Mouse (Mus musculus) forebrain, embryonic 11.5 days (tissue): ENCODE data around the gene Dnaaf2. TPM values are rescaled to one million over a fixed set of nuclear protein-coding genes. Genes with fewer than 3 reads are reported as not detected.
"Not testable (repeated sequence)": the region's sequence is repeated elsewhere in the genome, so short reads cannot be mapped to it uniquely, and the experiment has no call there.

ENCODE experiments used
- ATAC-seq: fragments of 200-750 bp; cut with Nextera tagmentation; replicated peaks from 2 replicates; pipeline ENCODE4 v1.8.0; 2017; ENCODE audit warnings: moderate TSS enrichment; ENCODE audit not compliant: low FRiP score
- DNase-seq: peaks from one replicate; pipeline ENCODE4 v3.0.0-alpha.2; 2017; ENCODE audit warnings: low spot score
- H3K27ac ChIP-seq: fragments of 300-500 bp; sonication (generic); 2 replicates; pipeline ENCODE4 v1.5.1; 2014; ENCODE audit warnings: low read depth, low read length
- H3K27me3 ChIP-seq: fragments of 300-500 bp; sonication (generic); 2 replicates; pipeline ENCODE4 v1.6.1; 2014; ENCODE audit warnings: mild to moderate bottlenecking, low read length, mixed read lengths; ENCODE audit not compliant: control insufficient read depth, insufficient read depth
- H3K36me3 ChIP-seq: fragments of 300-500 bp; sonication (generic); 2 replicates; pipeline ENCODE4 v1.6.1; 2014; ENCODE audit warnings: mild to moderate bottlenecking, low read length, moderate library complexity, mixed read lengths; ENCODE audit not compliant: control insufficient read depth, insufficient read depth
- H3K4me1 ChIP-seq: fragments of 300-500 bp; sonication (generic); replicated peaks from 2 replicates; pipeline ENCODE4 v1.6.1; 2014; ENCODE audit warnings: low read length, mixed read lengths; ENCODE audit not compliant: control insufficient read depth, insufficient read depth
- H3K4me2 ChIP-seq: fragments of 300-500 bp; sonication (generic); 2 replicates; pipeline ENCODE4 v1.6.1; 2014; ENCODE audit warnings: low read depth, mild to moderate bottlenecking, low read length, moderate library complexity, mixed read lengths; ENCODE audit not compliant: severe bottlenecking
- H3K4me3 ChIP-seq: fragments of 300-500 bp; sonication (generic); 2 replicates; pipeline ENCODE4 v1.5.1; 2014; ENCODE audit warnings: low read depth, low read length
- H3K9ac ChIP-seq: fragments of 300-500 bp; sonication (generic); 2 replicates; pipeline ENCODE4 v1.6.1; 2014; ENCODE audit warnings: low read length
- H3K9me3 ChIP-seq: fragments of 300-500 bp; sonication (generic); 2 replicates; pipeline ENCODE4 v1.6.1; 2016; ENCODE audit warnings: low read length, mixed read lengths; ENCODE audit not compliant: control insufficient read depth
- WGBS: fragments of 180-500 bp; shearing (Covaris S2); extraction: QIAGEN DNeasy Blood & Tissue Kit; methylation state at CpG from one replicate; pipeline ENCODE4 v1.1.7; 2014; 5-methylcytosine and 5-hydroxymethylcytosine counted together
- polyA plus RNA-seq: library from polyadenylated mRNA; unstranded; fragments of >200 nt; fragmentation: Nextera tagmentation; extraction: Ambion mirVana; gene quantifications from 2 replicates; pipeline ENCODE4 v1.2.1, GENCODE M21; 2014

Gene Dnaaf2
- polyA plus RNA-seq, 1 experiment from 2014 or later = 20.0 TPM

- H3K4me1 ChIP-seq, H3K27me3 ChIP-seq, H3K27ac ChIP-seq, H3K9me3 ChIP-seq, H3K9ac ChIP-seq, H3K36me3 ChIP-seq, DNase-seq, H3K4me3 ChIP-seq, H3K4me2 ChIP-seq, ATAC-seq: not testable (repeated sequence)
- WGBS = 83% methylated on average over 2 of the region's 2 CpGs
Measured at GRCm38 (mm10) chr12:69160677-69161076, 37.6 kb downstream of the Dnaaf2 start.

DNA sequence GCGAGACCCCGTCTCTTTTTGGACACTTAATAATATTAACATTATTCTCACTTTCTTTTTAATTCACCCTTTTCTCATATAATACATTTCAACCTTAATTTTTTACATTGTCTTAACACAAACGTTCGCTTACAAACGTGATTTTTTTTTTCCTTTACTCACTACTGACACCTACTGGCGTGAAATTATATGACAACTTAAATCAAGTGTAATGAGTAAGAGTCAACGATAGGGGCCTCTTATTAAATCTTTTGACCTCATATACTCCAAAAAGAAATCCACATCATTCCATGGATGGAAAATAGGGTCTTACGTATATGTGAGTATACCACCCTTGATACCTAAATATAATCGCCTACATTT lies 38.7 kb downstream of the Dnaaf2 start:
- Histone ChIP-seq H3K36me3 (peaks cover 9% of the 10 kb centered on the region; the same call in 1 of the 2 replicates), H3K9me3 (no peaks in the 10 kb centered on the region), H3K4me3 (no peak overlapping the region), H3K4me2 (0 out of 2 replicates have a peak overlapping the region, but pooled peaks have one; percentile 18), H3K27me3 (no peaks in the 10 kb centered on the region), H3K4me1 (no peaks in the 10 kb centered on the region; the same call in 1 of the 2 replicates), H3K27ac (no peak overlapping the region), H3K9ac (no peak overlapping the region)
- peak; percentile 8; the same call in 1 of the 2 replicates for ATAC-seq
- 6% methylated on average over 9 of the region's 9 CpGs for WGBS
- no peak for DNase-seq

GRCm38 (mm10) chr12:69158765-69159577 lies 39.3 kb downstream of the Dnaaf2 start, which contains the start of gene Rps29:
TSS of gene Rps29 (minus strand) at chr12:69159186.
- not testable (repeated sequence) for H3K4me1 ChIP-seq, H3K9me3 ChIP-seq, H3K27me3 ChIP-seq, H3K36me3 ChIP-seq
- under 1% methylated on average over 56 of the region's 68 CpGs for WGBS
- H3K4me2 ChIP-seq = peak within 1 kb of the TSS; percentile 50
- H3K27ac ChIP-seq = peak within 1 kb of the TSS; percentile 90
- H3K9ac ChIP-seq = peak within 1 kb of the TSS; percentile 88
- peak; percentile 99 for DNase-seq
- ATAC-seq = peak; percentile 99
- H3K4me3 ChIP-seq = peak within 1 kb of the TSS; percentile 69

- H3K27ac ChIP-seq = peak overlapping the region; percentile 90
- H3K4me1 ChIP-seq = no peaks in the 10 kb centered on the region; the same call in 1 of the 2 replicates
- 1% methylated on average over 19 of the region's 19 CpGs for WGBS
- H3K9me3 ChIP-seq = no peaks in the 10 kb centered on the region
- peak overlapping the region; percentile 88 for H3K9ac ChIP-seq
- ATAC-seq = no peak
- no peak for DNase-seq
- no peaks in the 10 kb centered on the region for H3K27me3 ChIP-seq
- peak overlapping the region; percentile 50 for H3K4me2 ChIP-seq
- H3K36me3 ChIP-seq = peaks cover 9% of the 10 kb centered on the region; the same call in 1 of the 2 replicates
- peak overlapping the region; percentile 69 for H3K4me3 ChIP-seq
Measured at GRCm38 (mm10) chr12:69158366-69158764, 39.9 kb downstream of the Dnaaf2 start.

- H3K4me2 ChIP-seq = no peak overlapping the region
- no peak overlapping the region for H3K27ac ChIP-seq
- H3K36me3 ChIP-seq = peaks cover 9% of the 10 kb centered on the region; the same call in 1 of the 2 replicates
- H3K4me3 ChIP-seq = no peak overlapping the region
- no peak overlapping the region for H3K9ac ChIP-seq
- ATAC-seq = no peak
- H3K27me3 ChIP-seq = no peaks in the 10 kb centered on the region
- H3K9me3 ChIP-seq = no peaks in the 10 kb centered on the region
- no peaks in the 10 kb centered on the region; the same call in 1 of the 2 replicates for H3K4me1 ChIP-seq
- WGBS = 100% methylated on average over 2 of the region's 2 CpGs
- DNase-seq = no peak
Measured at GRCm38 (mm10) chr12:69157107-69157506, 41.1 kb downstream of the Dnaaf2 start.

DNA sequence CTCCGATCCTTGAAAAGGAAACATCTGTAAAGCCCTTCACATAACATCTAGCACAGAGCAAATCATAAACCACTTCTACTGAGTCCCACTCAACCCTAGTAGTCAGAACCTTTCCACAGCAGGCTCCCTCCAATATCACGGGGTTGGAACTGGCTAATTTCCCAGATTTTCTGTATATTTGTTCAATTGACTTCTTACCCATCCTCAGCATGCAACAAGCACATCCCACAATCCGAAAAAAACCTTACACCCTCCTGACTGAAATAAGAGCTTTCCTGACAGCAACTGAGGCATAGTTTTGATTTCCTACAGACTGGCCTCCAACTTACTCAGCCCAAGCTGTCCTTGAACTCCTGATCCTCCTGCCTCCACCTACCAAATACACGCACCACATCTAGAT lies 41.8 kb downstream of the Dnaaf2 start:
- Histone ChIP-seq H3K4me3 (no peak overlapping the region), H3K4me2 (no peak overlapping the region), H3K4me1 (no peaks in the 10 kb centered on the region; the same call in 1 of the 2 replicates), H3K9me3 (no peaks in the 10 kb centered on the region), H3K9ac (no peak overlapping the region), H3K36me3 (peaks cover 9% of the 10 kb centered on the region; the same call in 1 of the 2 replicates), H3K27me3 (no peaks in the 10 kb centered on the region), H3K27ac (no peak overlapping the region)
- DNase-seq = no peak
- no peak for ATAC-seq
- WGBS = 89% methylated on average over 4 of the region's 4 CpGs

GRCm38 (mm10) chr12:69155923-69156322 lies 42.3 kb downstream of the Dnaaf2 start:
- 83% methylated on average over 2 of the region's 2 CpGs for WGBS
- H3K27ac ChIP-seq = no peak overlapping the region
- DNase-seq (no peak), ATAC-seq (no peak)
- no peaks in the 10 kb centered on the region for H3K9me3 ChIP-seq
- no peaks in the 10 kb centered on the region for H3K27me3 ChIP-seq
- no peak overlapping the region for H3K4me3 ChIP-seq
- no peak overlapping the region for H3K9ac ChIP-seq
- no peaks in the 10 kb centered on the region; the same call in 1 of the 2 replicates for H3K4me1 ChIP-seq
- peaks cover 9% of the 10 kb centered on the region; the same call in 1 of the 2 replicates for H3K36me3 ChIP-seq
- H3K4me2 ChIP-seq = no peak overlapping the region

GRCm38 (mm10) chr12:69150049-69150448 lies 48.2 kb downstream of the Dnaaf2 start:
- no peak for ATAC-seq
- WGBS = 88% methylated on average over 13 of the region's 13 CpGs
- Histone ChIP-seq H3K4me2 (no peak overlapping the region), H3K4me1 (no peaks in the 10 kb centered on the region), H3K27ac (no peak overlapping the region), H3K4me3 (no peak overlapping the region), H3K9ac (no peak overlapping the region), H3K36me3 (no peaks in the 10 kb centered on the region), H3K9me3 (no peaks in the 10 kb centered on the region), H3K27me3 (no peaks in the 10 kb centered on the region)
- no peak for DNase-seq
